Mouse (Mus musculus): Measurements from ENCODE around the gene Gm128. TPM values are rescaled to one million over a fixed set of nuclear protein-coding genes. Genes with fewer than 3 reads are reported as not detected.

Gm128 gene
- polyA plus RNA-seq, 1 experiment from 2014 or later = 0.55 TPM

GRCm38 (mm10) chr3:95283589-95283941, 42.2 kb upstream of the Gm128 start:
- WGBS = 2% methylated on average over 7 of the region's 7 CpGs
- peak overlapping the region; percentile 99 for H3K27ac ChIP-seq (ENCODE audit: low read length)
- peak overlapping the region; percentile 80 for H3K4me2 ChIP-seq (replicated peaks; ENCODE audit: low read depth, low read length)
- peaks cover 8% of the 10 kb centered on the region for H3K36me3 ChIP-seq (ENCODE audit: insufficient read depth, low read length)
- H3K4me1 ChIP-seq (ENCODE audit: insufficient read depth, low read length) = peaks cover 35% of the 10 kb centered on the region
- H3K9ac ChIP-seq (replicated peaks; ENCODE audit: low read length) = peak overlapping the region; percentile 87
- H3K27me3 ChIP-seq (ENCODE audit: insufficient read depth, low read length) = no peaks in the 10 kb centered on the region
- H3K9me3 ChIP-seq (ENCODE audit: low read length) = no peaks in the 10 kb centered on the region
- H3K4me3 ChIP-seq (ENCODE audit: low read length) = peak overlapping the region; percentile 67
- no peak for ATAC-seq (ENCODE audit: low FRiP score, low TSS enrichment)

- ATAC-seq (ENCODE audit: low FRiP score, low TSS enrichment) = peak; percentile 70
- Histone ChIP-seq H3K27ac (ENCODE audit: low read length) (peak overlapping the region; percentile 99), H3K4me2 (replicated peaks; ENCODE audit: low read depth, low read length) (peak overlapping the region; percentile 80), H3K4me3 (ENCODE audit: low read length) (peak overlapping the region; percentile 67), H3K4me1 (ENCODE audit: insufficient read depth, low read length) (peaks cover 35% of the 10 kb centered on the region), H3K36me3 (ENCODE audit: insufficient read depth, low read length) (peaks cover 3% of the 10 kb centered on the region), H3K9me3 (ENCODE audit: low read length) (no peaks in the 10 kb centered on the region), H3K27me3 (ENCODE audit: insufficient read depth, low read length) (no peaks in the 10 kb centered on the region), H3K9ac (replicated peaks; ENCODE audit: low read length) (peak overlapping the region; percentile 87)
- WGBS = under 1% methylated on average over 48 of the region's 51 CpGs
Observed at GRCm38 (mm10) chr3:95282865-95283588, 41.6 kb upstream of the Gm128 start.

DNA sequence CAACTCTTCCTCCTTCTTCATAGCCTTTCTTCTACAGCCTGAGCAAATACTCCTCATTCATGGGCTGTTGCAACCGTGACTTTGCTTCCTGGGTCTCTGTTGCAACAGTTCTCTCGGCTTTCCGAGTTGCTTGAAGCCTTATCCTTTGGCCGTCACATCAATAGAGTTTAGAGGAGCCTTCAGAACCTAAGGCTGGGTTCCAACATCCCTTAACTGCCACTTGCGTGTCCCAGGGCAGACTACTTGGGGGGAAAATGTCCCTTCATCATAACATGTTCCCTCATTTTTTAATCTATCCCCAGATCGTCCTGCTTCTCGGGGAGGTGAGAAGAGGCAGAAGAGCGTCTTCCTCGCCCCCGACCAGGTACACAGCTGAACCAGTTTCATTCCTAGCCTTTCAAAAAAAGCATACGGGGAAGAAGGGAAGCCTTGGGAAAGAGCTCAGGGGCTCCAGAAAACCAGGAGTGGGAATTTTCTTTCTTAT, 41.0 kb upstream of the Gm128 start:
- H3K4me3 ChIP-seq (ENCODE audit: low read length) = peak overlapping the region; percentile 67
- no peak for ATAC-seq (ENCODE audit: low FRiP score, low TSS enrichment)

GRCm38 (mm10) chr3:95281216-95282126, 40.1 kb upstream of the Gm128 start, which contains the start of the genes Mindy1 and Prune1:
Gene Mindy1, plus strand, starts transcription at chr3:95281345.
Gene Prune1, minus strand, starts transcription at chr3:95282076.
- Histone ChIP-seq H3K4me2 (replicated peaks; ENCODE audit: low read depth, low read length) (peak within 1 kb of the TSS; percentile 80), H3K36me3 (ENCODE audit: insufficient read depth, low read length) (no peaks in the 10 kb centered on the region), H3K9ac (replicated peaks; ENCODE audit: low read length) (peak within 1 kb of the TSS; percentile 87), H3K4me1 (ENCODE audit: insufficient read depth, low read length) (peaks cover 43% of the 10 kb centered on the region), H3K27me3 (ENCODE audit: insufficient read depth, low read length) (no peaks in the 10 kb centered on the region), H3K27ac (ENCODE audit: low read length) (peak within 1 kb of the TSS; percentile 99), H3K9me3 (ENCODE audit: low read length) (no peaks in the 10 kb centered on the region), H3K4me3 (ENCODE audit: low read length) (peak within 1 kb of the TSS; percentile 73)
- ATAC-seq (ENCODE audit: low FRiP score, low TSS enrichment) = peak; percentile 88
- WGBS = under 1% methylated on average over 53 of the region's 53 CpGs

More for the DNA sequence above, 41.0 kb upstream of the Gm128 start:
- Histone ChIP-seq H3K27ac (ENCODE audit: low read length) (peak overlapping the region; percentile 99), H3K36me3 (ENCODE audit: insufficient read depth, low read length) (no peaks in the 10 kb centered on the region), H3K4me2 (replicated peaks; ENCODE audit: low read depth, low read length) (peak overlapping the region; percentile 80), H3K4me1 (ENCODE audit: insufficient read depth, low read length) (peaks cover 36% of the 10 kb centered on the region), H3K9ac (replicated peaks; ENCODE audit: low read length) (peak overlapping the region; percentile 87), H3K9me3 (ENCODE audit: low read length) (no peaks in the 10 kb centered on the region), H3K27me3 (ENCODE audit: insufficient read depth, low read length) (no peaks in the 10 kb centered on the region)
- under 1% methylated on average over 11 of the region's 11 CpGs for WGBS

DNA sequence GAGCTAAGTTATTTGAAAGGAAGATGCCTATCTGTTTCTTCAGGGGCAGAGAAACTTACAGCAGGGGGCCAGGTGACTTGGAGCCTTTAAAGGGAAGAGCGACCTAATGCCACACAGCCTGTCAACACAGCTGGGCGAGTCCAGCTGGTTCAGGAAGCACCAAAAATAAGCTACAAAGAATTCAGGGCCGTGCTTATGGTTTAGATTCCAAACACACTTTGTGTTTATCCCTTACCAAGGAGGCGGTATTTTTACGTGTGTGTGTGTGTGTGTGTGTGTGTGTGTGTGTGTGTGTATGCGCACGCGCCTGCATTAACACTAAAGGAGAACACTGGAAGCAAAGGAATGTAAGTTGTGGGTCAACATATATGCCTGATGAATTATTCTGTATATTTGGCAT, 39.3 kb upstream of the Gm128 start:
- no peak for ATAC-seq (ENCODE audit: low FRiP score, low TSS enrichment)
- H3K9ac ChIP-seq (replicated peaks; ENCODE audit: low read length) = peak overlapping the region; percentile 86
- H3K4me1 ChIP-seq (ENCODE audit: insufficient read depth, low read length) = peaks cover 36% of the 10 kb centered on the region
- peak overlapping the region; percentile 92 for H3K27ac ChIP-seq (ENCODE audit: low read length)
- no peaks in the 10 kb centered on the region for H3K27me3 ChIP-seq (ENCODE audit: insufficient read depth, low read length)
- H3K4me2 ChIP-seq (replicated peaks; ENCODE audit: low read depth, low read length) = peak overlapping the region; percentile 80
- H3K4me3 ChIP-seq (ENCODE audit: low read length) = peak overlapping the region; percentile 73
- H3K9me3 ChIP-seq (ENCODE audit: low read length) = no peaks in the 10 kb centered on the region
- 14% methylated on average over 8 of the region's 8 CpGs for WGBS
- no peaks in the 10 kb centered on the region for H3K36me3 ChIP-seq (ENCODE audit: insufficient read depth, low read length)

- Histone ChIP-seq H3K9ac (replicated peaks; ENCODE audit: low read length) (no peak overlapping the region), H3K27me3 (ENCODE audit: insufficient read depth, low read length) (no peaks in the 10 kb centered on the region), H3K4me3 (ENCODE audit: low read length) (no peak overlapping the region), H3K36me3 (ENCODE audit: insufficient read depth, low read length) (no peaks in the 10 kb centered on the region), H3K4me2 (replicated peaks; ENCODE audit: low read depth, low read length) (no peak overlapping the region), H3K27ac (ENCODE audit: low read length) (peak overlapping the region; percentile 23; the same call in 1 of the 2 replicates), H3K9me3 (ENCODE audit: low read length) (no peaks in the 10 kb centered on the region), H3K4me1 (ENCODE audit: insufficient read depth, low read length) (peaks cover 15% of the 10 kb centered on the region)
- no peak for ATAC-seq (ENCODE audit: low FRiP score, low TSS enrichment)
- WGBS = 71% methylated on average over 1 of the region's 1 CpGs
Observed at GRCm38 (mm10) chr3:95277149-95277551, 35.8 kb upstream of the Gm128 start.

DNA sequence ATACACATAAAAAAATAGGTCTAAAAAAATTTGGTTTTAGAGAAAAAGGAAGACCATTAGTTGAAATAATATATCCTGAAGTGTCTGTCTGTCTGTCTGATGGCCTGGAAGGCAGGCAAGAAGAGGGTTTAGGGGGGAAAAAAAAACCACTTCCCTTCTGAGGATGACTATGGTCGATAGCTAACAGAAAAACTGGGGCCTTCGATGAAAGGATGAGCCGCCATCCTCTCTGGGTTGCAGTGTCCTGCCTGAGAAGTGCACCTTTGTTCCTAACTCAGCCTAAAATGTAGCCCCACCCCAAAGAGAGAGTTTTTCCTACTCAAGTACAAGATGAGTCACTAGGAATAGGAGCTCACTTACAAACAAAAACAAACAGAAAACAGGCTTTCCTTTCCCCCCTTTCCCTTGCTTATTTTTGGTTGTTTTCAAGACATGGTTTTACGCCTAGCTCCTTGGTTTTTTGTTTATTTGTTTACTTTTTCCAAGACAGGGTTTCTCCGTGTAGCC, 35.1 kb upstream of the Gm128 start:
- WGBS = 52% methylated on average over 5 of the region's 5 CpGs
- Histone ChIP-seq H3K36me3 (ENCODE audit: insufficient read depth, low read length) (no peaks in the 10 kb centered on the region), H3K27me3 (ENCODE audit: insufficient read depth, low read length) (no peaks in the 10 kb centered on the region), H3K4me1 (ENCODE audit: insufficient read depth, low read length) (peaks cover 15% of the 10 kb centered on the region), H3K4me2 (replicated peaks; ENCODE audit: low read depth, low read length) (no peak overlapping the region), H3K27ac (ENCODE audit: low read length) (no peak overlapping the region), H3K9ac (replicated peaks; ENCODE audit: low read length) (no peak overlapping the region), H3K9me3 (ENCODE audit: low read length) (no peaks in the 10 kb centered on the region), H3K4me3 (ENCODE audit: low read length) (no peak overlapping the region)
- no peak for ATAC-seq (ENCODE audit: low FRiP score, low TSS enrichment)

DNA sequence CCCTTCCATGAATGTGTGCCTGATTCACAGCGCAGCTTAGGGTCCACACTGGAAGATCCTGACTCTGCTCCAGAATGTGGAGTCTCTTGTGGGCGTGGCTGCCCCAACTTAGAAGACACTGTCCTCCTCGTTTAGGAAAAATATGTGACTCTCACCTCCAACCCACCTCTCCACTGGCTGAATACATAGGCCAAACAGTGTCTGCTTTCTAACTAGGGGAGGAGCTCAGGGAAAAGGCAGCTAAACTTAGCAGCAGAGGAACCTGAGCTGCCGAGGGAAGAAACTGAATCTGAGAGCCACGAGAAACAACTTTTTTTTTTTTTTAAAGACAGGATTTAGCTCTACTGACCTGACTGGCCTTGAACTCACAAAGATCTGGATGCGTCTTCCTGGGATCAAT, 33.8 kb upstream of the Gm128 start:
- ATAC-seq (ENCODE audit: low FRiP score, low TSS enrichment) = no peak
- WGBS = 54% methylated on average over 6 of the region's 6 CpGs
- no peak overlapping the region for H3K4me2 ChIP-seq (replicated peaks; ENCODE audit: low read depth, low read length)

GRCm38 (mm10) chr3:95274453-95274852, 33.1 kb upstream of the Gm128 start:
- 99% methylated on average over 4 of the region's 4 CpGs for WGBS

More for the DNA sequence above, 33.8 kb upstream of the Gm128 start:
- Histone ChIP-seq H3K27me3 (ENCODE audit: insufficient read depth, low read length) (no peaks in the 10 kb centered on the region), H3K9ac (replicated peaks; ENCODE audit: low read length) (no peak overlapping the region), H3K9me3 (ENCODE audit: low read length) (no peaks in the 10 kb centered on the region), H3K4me1 (ENCODE audit: insufficient read depth, low read length) (peaks cover 10% of the 10 kb centered on the region), H3K4me3 (ENCODE audit: low read length) (no peak overlapping the region), H3K36me3 (ENCODE audit: insufficient read depth, low read length) (no peaks in the 10 kb centered on the region), H3K27ac (ENCODE audit: low read length) (no peak overlapping the region)

More at GRCm38 (mm10) chr3:95274453-95274852, 33.1 kb upstream of the Gm128 start:
- no peaks in the 10 kb centered on the region for H3K9me3 ChIP-seq (ENCODE audit: low read length)
- peaks cover 14% of the 10 kb centered on the region for H3K4me1 ChIP-seq (ENCODE audit: insufficient read depth, low read length)
- no peak for ATAC-seq (ENCODE audit: low FRiP score, low TSS enrichment)
- no peak overlapping the region for H3K27ac ChIP-seq (ENCODE audit: low read length)
- no peaks in the 10 kb centered on the region for H3K36me3 ChIP-seq (ENCODE audit: insufficient read depth, low read length)
- H3K9ac ChIP-seq (replicated peaks; ENCODE audit: low read length) = no peak overlapping the region
- no peak overlapping the region for H3K4me2 ChIP-seq (replicated peaks; ENCODE audit: low read depth, low read length)
- no peak overlapping the region for H3K4me3 ChIP-seq (ENCODE audit: low read length)
- no peaks in the 10 kb centered on the region for H3K27me3 ChIP-seq (ENCODE audit: insufficient read depth, low read length)
